Mouse (Mus musculus): Measurements from ENCODE around the gene Fbxo41.

Gene Fbxo41

DNA sequence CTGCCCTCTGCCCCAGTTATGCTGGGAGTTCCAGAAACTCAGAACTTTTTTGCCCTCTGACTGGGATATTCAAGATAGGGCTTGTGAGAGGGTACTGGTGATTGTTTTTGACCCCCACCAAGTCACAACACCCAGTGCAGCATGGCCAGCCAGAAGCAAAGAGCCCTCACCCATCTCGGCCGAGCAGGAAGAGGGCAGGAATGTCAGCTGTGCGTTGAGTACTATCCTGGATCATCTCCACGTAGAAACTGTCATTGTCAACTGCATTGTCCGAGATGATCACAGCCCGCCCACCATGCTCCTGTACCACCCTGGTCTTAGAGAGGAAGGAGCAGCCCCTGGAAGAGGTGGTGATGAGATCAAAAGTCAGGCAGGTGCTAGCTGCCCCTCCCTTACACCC lies 55.4 kb downstream of the Fbxo41 start:
- in situ Hi-C loops (cut with MboI) = no loop called here

DNA sequence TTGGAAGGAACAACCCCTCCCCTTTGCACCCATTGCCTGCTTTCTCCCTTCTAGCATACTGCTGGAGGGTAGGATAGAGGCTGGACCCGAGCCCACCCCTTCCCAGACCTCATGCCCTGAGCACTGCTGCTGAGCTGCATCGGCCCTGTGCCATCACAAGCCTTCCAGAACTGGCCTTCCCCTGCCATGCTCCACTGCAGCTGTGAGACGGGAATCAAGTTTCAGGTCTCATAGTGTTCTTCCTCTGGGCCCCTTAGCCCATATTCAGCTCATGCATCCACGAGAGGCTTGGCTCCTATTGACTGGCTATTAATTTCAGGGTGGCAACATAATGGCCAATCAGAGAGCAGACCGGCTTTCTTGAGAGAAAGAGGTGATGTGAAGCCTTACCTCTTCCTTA lies 57.5 kb downstream of the Fbxo41 start:
- in situ Hi-C loops (cut with MboI) = no loop called here

DNA sequence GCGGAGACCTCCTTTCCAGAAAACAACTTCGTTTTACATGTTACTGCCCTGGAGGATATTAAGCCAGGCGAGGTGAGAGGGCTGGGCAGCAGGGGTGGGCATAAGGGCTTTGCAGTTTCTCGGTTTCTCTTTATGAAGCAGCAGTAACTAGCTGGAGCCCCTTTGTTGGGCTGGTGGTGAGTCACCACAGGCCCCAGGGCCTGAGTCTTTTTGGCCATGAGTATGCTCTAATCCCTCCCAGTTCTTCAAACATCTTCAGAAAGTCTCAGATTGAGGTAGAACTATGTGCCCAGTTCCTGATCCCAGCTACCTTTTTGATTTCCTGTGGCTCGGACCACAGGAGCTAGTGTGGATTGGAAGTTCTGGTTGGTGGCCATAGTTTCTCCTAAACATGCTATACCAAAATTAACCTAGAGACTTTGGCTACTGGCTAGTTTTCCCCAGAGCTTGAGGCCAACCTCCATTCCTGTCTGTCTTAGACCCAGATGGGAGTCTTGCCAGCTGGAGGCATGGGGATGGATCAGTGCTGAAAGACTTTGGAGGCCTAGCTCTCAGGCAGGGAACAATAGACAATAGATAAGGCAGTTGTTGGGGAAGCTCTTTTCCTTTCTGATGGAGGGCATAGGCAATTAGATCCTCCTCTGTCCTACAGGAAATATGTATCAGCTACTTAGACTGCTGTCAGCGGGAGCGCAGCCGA lies 58.4 kb downstream of the Fbxo41 start:
- in situ Hi-C loops (cut with MboI) = no loop called here

DNA sequence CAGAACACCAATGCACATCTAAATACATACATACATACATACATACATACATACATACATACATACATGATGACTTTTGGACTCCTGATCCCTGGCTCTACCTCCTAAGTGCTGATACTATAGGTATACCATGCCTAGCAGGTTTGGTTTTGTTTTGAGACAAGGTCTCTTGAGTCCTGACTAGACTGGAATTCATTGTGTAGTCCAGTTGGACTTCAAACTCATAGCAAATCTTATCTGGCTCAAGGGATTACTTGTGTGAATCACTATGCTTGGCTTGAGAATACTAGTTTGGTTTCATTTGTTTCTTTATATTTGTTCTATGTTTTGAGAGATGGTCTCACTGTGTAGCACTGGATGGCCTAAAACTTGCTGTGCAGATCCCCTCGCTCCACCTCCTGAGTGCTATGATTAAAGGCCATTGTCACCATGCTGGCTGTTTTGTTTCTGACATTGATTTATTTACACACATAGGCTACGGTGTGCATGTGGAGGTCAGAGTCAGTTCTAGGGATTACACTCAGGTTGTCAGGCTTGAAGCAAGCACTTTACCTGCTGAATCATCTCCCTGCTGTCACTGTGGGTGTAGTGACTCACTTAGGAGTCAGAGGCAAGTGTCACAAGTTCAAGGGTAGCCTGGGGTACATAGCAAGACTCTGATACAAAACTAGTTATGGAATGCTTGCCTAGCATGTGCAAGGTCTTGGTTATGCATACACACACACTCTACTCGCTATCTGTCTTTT lies 59.1 kb downstream of the Fbxo41 start:
- in situ Hi-C loops (cut with MboI) = no loop called here

DNA sequence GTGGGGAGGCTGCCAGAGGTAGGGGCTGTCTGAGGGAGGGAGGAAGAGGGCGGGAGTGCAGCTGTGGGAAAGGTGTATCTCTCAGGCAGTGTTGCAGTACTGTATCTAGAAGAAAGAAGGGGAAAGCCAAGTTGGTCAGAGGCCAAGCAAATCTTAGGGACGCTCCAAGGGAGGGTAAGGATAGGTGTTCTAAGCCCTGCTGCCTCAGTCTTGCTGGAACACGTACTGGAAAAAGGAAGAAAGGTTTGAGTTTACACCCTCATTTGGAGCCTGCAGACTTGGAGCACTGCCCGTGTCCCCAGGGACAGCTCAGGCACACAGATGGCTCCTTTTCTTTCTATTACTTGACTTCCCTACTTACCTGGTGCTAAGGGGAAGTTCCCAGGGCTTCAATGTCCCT lies 61.7 kb downstream of the Fbxo41 start:
- in situ Hi-C loops (cut with MboI) = no loop called here

DNA sequence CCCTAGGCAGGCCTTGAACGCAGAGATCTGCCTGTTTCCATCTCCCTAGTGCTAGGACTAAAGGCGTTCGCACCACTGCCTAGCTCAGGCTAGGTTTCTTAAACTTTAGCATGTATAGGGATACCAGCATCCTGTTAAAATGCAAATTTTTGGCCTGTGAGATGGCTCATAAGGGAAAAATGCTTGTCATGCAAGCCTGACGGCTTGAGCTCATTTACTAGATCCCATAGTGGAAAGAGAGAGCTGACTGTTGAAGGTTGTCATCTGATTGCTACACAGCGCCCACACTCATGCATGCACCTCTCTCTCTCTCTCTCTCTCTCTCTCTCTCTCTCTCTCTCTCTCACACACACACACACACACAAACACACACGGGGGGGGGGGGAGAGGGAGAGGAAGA lies 66.2 kb downstream of the Fbxo41 start:
- in situ Hi-C loops (cut with MboI) = no loop called here

DNA sequence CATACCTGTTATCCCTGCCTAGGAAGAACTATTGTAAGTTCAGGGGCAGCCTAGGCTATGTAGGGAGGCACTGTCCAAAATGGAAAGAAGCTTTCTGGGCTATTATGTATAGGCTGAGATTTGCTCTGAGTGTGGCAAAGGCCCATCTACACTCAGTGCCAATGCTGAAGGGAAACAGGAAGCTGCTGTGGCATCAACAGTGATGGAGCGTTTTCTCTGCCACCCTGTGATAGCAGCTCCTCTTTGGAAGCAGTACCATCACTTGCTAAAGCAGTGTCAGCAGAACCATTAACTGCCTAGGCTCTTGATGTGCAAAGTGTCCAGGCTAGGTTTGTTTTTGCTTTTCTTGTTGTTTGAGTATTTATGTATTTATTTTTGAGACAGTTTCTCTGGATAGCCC lies 66.6 kb downstream of the Fbxo41 start:
- in situ Hi-C loops (cut with MboI) = no loop called here

DNA sequence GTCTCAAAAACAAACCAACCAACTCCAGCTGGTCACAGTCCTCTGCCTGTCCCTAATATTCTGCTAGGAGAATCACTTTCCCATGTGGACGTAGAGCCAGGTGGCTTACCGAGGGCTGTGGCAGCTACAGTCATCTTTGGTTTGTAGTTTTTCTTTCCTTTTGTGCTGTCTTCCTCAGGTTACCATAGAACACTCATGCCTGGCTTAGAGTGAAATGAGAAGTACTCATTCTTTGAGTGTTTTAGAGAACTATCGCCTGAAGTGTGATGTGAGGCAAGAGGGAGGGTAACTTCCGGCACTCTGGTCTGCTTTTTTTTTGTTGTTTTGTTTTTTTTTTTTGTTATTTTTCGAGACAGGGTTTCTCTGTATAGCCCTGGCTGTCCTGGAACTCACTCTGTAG lies 68.9 kb downstream of the Fbxo41 start:
- in situ Hi-C loops (cut with MboI) = no loop called here

DNA sequence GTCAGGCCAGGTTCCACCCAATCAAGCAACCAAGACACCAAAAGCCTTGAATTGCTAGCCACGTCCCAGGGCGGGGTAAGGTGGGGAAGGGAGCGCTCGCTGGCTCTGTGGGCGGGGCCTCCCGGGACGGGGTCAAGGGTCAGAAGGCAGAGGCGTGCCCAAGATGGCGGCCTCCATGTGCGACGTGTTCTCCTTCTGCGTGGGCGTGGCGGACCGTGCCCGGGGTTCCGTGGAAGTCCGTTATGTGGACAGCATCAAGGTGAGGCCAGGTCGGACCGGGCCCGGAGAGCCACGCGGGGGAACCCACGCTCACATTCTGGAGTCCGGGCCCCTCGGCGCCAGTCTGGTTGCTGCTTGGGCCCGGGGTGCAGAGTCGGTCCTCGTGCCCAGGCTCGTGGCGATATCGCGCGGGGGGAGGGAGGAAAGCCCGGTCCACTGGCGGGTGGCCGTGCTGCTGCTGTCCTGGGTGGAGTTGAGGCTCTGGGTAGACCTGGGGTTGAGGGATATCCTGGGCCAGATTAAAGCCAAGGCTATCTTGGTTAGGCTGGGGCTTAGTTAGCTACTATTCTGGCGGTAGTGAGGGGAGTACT lies 70.9 kb downstream of the Fbxo41 start, which contains the start of gene Smyd5:
Smyd5 (plus strand) TSS at position 148 of the 590 bp plus-strand sequence.
- in situ Hi-C loops (cut with MboI) = no loop called here

DNA sequence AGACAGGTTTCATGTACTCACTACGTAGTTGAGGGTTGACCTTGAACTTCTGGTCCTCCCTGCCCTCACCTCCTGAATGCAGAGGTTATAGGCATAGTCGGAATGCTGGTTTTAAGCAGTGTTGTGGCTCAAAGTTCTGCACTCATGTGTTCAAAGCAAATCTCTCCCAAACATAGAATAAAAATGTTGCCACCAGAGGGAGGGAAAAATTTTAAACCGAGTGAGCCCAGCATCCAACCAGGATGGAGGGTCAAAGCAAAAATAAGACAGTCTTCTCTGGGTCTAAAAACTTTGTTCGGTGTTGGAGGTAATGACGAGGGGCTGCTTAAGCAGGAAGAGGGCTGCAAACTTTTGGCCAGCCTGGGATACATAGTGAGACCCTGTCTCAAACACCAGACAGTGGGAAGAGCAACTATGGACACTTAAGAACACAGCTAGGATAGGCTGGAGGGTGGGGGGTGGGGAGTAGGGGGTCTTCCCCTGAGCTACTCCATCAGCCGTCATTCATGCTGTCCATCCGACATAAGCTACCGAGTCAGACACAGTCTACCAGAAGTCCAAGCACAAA lies 71.4 kb downstream of the Fbxo41 start:
- in situ Hi-C loops (cut with MboI) = no loop called here

DNA sequence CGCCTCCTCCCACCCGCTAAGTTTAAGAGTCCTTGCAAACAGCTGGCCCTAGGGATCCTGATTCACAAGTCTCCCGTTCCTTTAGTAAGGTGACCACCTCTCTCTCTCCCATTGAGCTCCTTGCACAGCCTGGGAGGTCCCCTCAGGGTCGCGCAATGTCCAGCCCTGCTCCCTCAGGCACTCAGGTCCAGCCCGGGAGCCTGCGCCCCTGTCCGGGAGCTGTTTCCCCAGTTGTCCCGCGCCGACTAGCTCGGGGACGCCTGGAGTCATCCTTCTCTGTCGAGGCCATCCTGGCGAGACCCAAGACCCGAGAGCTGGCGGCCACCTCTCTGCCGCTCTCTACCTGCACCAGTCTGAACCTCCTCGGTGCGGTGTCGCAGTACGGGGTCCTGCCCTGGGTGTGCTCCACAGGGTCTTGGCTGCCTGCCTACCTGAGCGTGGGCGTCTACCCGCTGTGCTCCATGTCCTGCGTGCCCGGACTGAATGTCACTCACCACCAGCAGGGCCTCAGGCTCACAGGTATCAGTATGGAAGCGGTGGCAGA lies 78.9 kb downstream of the Fbxo41 start, which contains the start of gene Noto:
Noto (plus strand) TSS at position 51 of the 544 bp plus-strand sequence.
- in situ Hi-C loops (cut with MboI) = no loop called here
